Mouse (Mus musculus): ENCODE measurements at regions not wholly inside any gene's neighbourhood (a gene's known extent, or its start where the extent isn't known, plus 50 kb on each side); places are given as distances from the start of the nearest gene placed in this dataset.

GRCm38 (mm10) chr1:150043061-150043460, 56.8 kb upstream of the Ptgs2 start:
- DNase-seq (ENCODE audit: low read depth): no peak

GRCm38 (mm10) chr1:150041591-150041990, 58.2 kb upstream of the Ptgs2 start:
- DNase-seq (ENCODE audit: low read depth): no peak

GRCm38 (mm10) chr1:150033729-150034128, 66.1 kb upstream of the Ptgs2 start:
- DNase-seq (ENCODE audit: low read depth): no peak

GRCm38 (mm10) chr1:150031743-150032142, 68.1 kb upstream of the Ptgs2 start:
- no peak for DNase-seq (ENCODE audit: low read depth)

GRCm38 (mm10) chr1:150027265-150027664, 66.2 kb upstream of the Pla2g4a start:
- no peak for DNase-seq (ENCODE audit: low read depth)

- DNase-seq (ENCODE audit: low read depth): peak; percentile 29
Measured at GRCm38 (mm10) chr1:150026188-150026587, 65.1 kb upstream of the Pla2g4a start.

GRCm38 (mm10) chr1:150015201-150015600, 54.1 kb upstream of the Pla2g4a start:
- DNase-seq (ENCODE audit: low read depth): no peak

- peak; percentile 59 for DNase-seq (ENCODE audit: low read depth)
Measured at GRCm38 (mm10) chr1:150012447-150012846, 51.4 kb upstream of the Pla2g4a start.
